Mouse (Mus musculus) lung, postnatal 14 days (tissue): ENCODE measurements at regions not wholly inside any gene's neighbourhood (a gene's known extent, or its start where the extent isn't known, plus 50 kb on each side); places are given as distances from the start of the nearest gene placed in this dataset.

ENCODE experiments used
- DNase-seq: peaks from one replicate; pipeline ENCODE4 v3.0.0; 2021

DNA sequence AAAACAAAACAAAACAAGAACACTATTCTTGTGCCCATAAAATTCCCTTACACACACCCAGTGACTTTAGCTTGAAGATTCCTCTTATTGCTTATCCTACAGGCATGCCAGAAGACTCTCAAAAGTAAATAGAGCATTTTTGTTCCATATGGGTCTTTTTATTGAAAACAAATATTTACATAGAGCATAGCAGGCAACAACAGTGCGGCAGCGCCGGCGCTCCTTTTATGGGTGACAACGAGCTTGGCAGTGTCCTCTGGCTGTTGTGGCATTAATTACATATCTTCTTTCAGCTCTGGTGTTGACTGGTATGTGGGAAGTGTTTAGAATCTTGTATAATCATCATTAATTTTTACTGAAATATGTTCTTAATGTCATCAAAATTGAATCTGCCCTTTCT, 242.2 kb upstream of the Fbxl7 start:
- DNase-seq = no peak

DNA sequence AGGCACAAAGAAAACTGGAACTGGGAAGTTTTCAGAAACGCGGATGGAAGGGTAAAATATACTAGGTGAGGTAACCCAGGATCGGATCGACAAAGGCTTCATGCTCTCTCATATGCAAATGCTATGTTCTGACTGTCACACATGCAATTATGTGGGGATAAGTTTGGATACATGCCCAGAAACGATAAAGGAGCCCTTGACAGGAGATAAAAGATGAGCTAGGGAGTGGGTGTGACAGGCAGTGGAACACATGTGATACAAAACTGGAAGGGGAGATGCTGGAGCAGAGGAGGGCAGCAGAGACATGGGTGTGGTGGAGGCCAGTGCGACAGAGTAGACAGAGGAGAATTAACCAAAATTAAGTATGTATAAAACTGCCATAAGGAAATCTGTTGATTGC, 250.5 kb upstream of the Fbxl7 start:
- no peak for DNase-seq

DNA sequence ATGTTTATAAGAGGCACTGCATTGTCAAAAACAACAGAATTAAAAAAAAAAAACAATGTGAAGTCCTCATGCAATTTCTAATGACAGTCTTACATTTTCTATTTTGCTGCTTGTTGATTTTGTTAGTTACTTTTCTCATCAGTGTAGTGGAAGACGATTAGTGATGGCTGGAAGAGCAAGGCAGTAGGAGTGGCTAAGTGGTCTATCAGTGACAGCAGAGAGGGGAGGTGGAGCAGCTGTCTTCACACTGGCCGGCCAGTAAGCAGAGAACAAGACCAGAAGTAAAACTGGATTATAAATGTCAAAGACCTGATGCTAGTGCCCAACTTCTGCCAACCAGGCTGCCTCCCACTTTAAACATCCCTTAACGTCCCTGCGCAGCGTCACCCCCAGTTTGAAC, 265.6 kb upstream of the Fbxl7 start:
- no peak for DNase-seq

DNA sequence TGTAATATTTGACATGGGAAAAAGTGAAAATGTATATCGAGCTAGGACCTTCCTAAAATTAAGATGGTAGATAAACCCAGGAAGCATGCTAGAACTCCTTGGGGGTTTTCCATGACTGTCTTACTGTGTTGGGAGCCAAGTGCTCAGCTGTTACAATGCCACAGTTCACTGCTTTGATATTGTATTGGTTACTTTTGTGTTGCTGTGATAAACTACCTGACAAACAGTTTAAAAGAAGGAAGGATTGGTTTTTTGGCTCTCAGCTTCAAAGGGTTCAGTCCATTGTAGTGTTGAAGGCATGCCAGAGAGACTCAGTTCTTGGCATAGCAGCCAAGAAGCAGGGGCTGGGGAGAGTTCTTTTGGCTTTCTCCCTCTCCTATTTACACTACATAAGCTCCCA, 272.1 kb upstream of the Fbxl7 start:
- no peak for DNase-seq

DNA sequence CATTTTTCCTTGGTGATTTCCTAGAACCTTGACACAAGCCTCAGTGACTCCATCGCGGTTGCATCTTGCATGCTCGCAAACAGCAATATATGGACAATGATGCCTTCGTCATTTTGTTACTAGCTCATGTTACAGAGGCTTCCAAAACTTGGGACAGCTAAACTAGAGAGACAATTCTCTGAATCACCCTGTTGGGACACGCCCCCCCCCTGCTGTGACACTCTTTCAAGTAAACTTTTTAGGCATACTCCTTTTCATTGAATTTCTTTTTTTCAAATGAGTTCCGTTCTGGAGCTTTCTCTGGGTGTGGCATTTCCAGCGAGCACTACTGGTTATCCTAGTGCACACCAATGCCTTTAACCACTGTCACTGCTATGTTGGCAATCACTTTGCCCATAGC, 274.5 kb upstream of the Fbxl7 start:
- no peak for DNase-seq

DNA sequence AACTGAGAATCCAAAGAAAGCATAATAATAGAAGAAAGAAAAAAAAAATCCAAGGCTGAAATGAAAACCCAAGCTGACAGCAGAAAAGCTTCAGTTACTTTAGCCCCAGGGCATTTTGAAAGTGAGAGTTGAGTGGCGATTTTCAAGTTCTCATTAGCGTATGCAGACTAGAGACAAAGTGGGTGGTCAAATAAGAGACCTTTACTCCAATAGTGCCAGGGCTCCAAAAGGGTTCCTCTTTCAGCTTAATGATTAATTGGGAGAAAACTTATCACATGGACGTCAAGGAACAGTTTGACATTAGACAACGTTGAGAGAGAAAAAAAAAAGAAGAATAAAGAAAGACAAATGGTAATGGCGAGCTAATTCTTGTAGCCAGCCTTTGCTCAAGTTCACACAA, 278.1 kb upstream of the Fbxl7 start:
- no peak for DNase-seq

DNA sequence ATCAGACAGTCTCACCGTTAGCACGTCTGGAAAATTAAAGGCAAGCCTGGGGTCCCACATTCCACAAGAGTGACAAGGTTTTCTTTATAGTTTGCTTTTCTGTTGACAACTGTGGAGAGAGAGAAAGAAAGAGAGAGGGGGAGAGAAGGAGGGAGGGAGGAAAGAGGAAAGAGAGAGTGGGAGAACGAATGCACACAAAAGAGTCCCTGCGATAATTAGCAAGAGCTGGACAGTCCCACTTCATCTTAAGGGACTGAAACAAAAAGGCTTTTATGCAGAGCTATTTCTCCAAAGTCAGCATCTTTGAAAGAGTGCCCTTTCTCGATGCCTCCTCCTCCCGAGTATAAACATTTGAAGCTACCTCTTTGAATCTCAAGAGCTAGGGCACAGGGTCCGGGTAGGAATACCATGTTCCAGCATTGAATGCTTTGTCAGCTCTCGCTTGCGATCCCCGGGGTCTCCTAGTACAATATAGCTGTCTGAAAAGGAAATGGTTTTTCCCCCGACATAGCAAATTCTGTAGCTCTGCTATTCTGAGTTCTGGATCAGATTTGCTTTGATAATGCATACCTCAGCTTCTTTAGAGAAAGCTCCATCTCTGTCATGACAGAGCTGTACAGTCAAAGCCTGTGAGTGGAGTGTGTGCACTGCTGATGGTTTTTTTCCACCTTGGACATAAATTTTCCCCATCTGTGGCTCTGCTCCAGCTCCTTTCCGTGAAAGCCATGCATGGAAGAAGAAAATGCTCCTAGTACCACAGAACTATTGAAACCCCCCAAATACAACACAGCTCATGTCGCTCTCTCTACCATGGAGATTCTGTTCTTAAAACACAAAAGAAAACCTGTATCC, 282.9 kb upstream of the Fbxl7 start:
- DNase-seq = no peak

DNA sequence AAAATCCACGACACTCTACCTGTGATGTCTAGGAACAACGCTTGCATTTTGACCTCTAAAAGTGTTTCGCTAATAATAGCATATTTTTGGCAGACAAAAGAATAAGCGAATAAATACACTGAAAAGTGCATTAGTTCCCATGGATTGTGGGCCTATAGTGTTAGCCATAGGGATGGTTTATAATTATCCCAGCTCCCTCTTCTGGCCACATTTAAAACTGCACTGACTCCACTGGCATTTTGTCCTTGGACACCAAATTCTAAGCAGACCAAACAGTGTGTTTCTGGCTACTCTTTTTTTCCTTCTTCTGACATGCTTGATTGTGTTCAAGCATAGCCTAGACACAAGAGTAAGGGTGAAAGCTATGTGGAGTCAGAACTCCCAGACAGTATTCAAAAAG, 276.8 kb upstream of the Ank start:
- DNase-seq = peak; percentile 64

DNA sequence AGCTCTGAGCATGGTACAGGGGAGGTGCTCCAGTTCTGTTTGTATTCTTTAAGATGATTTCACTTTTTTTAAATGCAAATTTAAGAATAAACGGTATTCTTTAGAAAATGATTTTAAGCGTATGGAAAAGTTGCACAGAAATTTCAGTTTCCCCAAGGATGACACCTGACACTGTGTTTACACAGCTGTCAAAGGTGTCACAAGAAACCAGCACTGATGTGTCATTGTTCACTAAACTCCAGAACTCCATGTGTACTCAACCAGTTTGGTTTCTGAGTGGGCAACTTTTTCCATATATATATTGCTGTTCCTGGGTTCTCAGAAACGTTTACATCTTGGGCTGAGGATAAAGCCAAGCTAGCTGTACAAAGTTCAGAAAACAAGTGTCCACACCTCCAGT, 265.0 kb upstream of the Ank start:
- DNase-seq = no peak

DNA sequence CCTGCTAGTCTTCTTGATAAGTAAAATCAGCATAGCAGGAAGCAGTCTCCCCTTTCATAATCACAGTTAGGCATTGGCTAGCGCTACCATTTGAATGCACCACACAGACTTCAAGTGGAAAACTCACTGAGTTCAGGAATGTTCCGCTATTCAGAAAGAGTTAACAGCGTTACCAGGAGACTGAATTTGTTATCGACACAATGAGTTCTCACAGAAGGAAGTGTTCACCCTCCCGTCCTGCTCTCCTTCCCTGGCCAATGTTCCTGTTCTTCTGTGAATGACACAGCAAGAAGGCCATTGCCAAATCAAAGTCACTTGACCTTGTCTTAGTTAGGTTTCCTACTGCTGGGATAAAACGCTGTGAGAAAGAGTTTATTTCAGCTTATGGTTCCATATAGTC, 261.6 kb upstream of the Ank start:
- DNase-seq = no peak

DNA sequence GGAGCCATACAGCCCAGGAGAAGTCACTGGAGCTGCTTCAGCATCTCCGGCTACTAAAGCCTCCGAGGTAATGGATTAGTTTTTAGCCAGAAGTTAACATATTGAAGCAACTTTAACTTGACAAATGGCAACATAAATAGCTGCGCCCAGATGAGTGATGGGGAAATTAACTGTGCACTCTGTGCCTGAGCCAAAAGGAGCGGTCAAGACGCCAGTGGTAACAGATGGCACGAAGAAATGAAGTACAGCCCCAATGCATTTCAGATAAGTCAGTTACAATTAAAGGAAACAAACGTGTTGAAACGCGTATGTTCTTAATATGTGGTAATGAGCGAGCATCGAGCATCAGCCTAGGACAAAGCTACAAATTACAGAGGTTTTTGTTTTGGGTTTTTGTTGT, 259.0 kb upstream of the Ank start:
- DNase-seq = no peak

DNA sequence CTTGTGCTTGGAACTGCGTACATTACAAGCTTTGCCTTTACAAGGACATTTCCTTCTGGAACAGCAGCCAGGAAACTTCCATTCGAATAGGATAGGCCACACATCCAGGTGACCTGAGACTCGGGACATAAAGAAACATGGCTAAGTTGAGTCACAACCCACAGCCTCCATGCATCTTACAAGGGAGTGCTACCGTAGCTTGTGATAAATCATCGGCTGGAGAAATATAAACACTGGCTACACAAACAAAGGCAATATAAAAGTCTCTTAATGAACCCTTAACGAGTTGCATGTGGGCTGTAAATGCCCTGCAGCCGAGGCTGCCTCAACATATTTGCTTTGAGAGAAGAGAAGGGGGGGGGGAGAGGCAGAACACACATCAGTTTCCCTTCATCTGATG, 250.1 kb upstream of the Ank start:
- no peak for DNase-seq

DNA sequence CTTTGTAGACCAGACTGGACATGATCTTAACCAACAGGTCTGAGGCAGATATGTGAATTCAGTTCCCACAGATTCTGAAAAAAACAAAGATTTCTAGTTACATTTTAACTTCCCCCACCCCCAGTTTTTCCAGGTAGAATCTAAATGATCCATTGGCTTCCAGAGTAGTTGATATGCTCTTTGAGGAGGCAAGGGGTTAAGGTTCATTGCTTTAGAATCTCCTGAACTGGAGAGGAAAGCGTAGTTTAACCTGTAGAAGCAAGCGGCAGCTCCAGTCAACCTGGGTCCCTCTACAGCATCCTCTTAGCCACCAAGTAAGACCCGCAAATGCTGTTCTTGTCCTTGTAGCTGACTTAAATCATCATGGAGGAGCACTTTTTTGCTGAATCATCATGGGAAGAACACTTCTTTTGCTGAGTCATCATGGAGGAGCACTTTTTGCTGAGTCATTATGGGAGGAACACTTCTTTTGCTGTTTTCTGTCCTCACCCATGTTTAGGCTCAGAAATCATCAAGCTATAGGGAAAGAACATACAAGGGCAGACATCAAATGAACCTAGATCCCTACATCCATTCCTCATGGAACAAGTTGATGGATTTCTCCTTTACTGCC, 247.2 kb upstream of the Ank start:
- DNase-seq = no peak

DNA sequence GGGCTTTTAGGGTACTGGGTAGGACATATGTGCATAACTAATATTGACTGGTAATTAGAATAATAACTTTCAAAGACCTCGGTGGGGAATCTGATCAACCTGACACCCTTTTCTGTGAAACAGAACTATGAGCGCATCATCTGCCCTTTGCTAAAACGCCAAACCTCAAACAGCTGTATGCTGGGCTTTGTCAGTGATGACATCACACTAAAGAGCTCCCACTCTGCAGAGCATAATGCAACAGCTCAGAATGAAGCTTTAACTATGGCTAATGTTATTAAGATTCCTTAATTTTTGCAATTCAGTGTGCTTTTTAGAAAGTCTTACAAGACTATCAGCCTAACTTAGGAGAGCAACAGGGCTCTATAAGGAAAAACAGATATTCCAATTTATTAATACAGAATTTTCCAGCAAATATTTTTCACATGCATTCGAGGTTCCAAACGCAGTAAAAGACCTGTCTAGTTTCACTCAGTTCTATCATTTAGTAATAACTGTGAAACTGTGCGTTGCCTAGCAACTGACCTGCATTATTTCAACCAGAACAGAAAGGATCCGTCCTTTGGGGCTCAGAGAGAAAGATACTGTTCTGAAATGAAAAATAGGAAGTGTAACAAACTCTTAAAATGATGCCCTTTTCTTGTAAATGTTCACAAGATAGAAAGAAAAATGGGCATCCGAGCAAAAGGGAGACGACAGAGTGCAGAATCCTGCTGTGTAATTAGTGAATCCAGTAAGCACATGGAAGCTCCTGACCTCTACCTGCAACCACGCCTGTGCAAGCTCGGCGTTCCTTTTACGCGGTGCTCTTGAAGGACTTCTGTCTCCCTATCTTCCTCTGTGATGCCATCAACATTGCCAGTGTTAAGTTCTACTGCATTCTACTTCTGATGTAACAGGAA, 242.6 kb upstream of the Ank start:
- no peak for DNase-seq

DNA sequence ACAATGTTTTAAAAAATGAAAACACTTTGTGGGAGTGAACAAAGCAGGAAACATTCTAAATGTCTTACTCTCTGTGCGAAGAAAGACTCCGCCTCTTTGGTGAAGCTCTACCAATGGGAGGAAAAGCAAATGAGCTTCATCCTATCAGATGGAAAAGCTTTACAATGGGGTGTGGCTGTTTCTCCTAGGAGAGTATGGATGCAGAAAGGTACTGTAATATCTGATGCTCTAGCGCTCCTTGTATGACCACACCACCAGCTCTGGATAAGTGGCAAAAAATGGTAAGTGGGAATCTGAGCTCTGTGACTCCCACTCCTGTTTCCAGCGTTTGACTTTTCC, 242.0 kb upstream of the Ank start:
- no peak for DNase-seq

DNA sequence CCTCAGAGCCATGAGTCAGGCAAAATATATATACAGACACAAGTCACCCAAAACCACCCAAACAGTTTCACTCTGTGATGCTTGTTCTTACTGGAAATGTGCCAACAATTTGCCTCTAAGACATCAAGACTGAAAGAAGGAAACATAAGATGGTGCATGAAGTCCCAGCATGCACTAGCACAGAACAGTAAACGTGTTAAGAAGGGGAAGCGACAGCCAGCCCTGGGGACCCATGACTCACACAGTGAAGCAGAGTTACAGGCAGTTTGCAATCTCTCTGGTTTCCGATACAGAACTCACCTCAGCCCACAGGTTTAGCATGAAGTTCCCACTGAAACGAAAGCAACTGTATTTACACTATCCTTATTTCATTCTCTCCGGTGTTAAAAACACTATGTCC, 233.7 kb upstream of the Ank start:
- DNase-seq = no peak

DNA sequence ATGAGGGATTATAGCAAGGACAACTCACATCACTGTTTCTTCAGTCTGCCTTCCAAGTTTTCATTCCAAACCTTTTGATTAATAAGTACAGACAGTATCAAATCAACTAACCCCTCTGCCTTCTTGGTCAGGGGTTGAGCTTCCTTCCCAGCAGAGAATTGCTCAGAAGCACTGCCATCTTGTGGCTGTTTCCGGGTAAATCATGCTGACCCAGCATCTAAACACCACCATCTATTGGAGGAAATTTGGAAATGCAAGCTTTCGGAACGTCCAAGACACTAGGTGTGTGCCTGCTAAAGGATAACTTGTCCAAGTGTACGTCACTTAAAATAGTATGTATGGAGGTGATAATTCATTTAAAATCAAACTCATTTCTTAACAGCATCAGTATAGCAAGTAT, 231.7 kb upstream of the Ank start:
- peak; percentile 62 for DNase-seq

DNA sequence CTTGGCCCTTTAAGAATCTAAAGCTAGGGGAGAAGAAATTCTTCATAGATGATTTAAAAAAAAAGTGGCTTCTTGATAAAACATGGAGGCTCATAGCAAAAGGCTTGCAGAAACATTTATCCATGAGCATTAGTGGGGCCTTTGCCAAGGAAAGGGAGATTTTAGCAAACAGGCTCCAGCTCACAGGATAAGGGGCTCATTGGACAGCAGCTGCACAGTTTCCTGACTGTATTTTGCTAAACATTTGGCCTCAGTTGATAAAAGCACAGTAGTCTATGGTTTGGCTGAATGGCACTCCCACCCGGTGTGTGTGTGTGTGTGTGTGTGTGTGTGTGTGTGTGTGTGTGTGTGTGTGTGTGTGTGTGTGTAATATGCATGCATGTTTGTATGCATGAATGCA, 228.2 kb upstream of the Ank start:
- no peak for DNase-seq

DNA sequence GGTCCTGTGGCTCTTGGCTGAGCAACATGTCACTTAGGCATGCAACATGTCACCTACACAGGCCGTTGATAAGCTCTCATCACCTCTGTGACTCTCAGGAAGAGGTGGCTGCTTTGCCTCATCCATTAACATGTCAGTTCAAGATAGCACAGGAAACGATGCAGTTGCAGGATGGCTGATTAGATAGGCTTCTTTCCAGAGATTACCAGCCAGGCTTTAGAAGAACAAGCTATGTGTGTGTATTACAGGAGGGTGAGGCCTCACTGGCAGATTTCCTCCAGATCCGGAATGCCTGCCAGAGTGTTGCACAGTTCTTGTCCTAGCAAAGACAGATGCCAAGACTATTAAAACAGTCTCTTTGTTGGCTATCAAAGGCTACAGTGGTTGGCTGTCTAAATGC, 220.2 kb upstream of the Ank start:
- peak; percentile 56 for DNase-seq

DNA sequence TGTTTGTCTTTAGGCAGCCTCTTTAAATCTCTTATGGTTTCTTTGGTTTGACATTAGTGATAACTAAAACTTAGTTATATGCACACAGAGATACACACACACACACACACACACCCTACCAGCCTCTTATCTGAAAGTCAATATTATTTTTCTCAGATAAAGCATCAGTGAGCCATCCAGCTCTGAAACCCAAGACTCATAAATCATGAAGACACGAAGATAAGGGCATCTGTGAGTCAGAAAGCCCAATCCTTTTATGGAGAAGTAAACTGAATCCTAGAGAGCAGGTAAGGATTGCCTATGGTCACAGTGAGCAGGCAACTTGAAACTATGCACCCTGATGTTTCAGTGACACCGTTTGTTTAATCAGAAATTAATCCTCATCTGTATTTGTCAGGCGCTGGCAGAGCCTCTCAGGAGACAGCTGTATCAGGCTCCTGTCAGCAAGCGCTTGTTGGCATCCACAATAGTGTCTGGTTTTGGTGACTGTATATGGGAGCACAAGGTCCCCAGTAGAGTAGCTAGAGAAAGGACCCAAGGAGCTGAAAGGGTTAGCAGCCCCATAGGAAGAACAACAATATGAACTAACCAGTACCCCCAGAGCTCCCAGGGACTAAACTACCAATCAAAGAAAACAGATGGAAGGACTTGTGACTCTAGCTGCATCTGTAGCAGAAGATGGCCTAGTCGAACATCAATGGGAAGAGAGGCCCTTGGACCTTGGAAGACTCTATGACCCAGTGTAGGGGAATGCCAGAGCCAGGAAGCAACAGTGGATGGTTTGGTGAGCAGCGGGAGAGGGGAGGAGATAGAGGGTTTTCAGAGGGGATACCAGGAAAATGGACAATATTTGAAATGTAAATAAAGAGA, 207.3 kb upstream of the Ank start:
- DNase-seq = no peak

DNA sequence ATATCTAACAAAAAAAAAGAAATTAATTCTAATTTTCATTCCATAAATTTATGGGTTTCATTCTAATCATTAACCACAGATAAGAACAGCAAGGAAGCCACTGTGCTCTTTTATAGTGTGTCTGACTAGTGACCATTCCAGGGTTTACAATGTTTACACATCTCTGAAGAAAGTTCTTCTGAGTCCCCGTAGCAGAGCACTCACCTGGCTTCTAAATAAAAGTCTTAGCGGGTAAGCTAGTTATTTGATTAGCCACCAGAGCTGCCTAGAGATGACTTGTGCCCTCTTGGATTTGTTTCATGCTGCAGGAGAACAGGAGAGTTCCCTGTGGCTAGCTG, 206.7 kb upstream of the Ank start:
- DNase-seq = no peak

DNA sequence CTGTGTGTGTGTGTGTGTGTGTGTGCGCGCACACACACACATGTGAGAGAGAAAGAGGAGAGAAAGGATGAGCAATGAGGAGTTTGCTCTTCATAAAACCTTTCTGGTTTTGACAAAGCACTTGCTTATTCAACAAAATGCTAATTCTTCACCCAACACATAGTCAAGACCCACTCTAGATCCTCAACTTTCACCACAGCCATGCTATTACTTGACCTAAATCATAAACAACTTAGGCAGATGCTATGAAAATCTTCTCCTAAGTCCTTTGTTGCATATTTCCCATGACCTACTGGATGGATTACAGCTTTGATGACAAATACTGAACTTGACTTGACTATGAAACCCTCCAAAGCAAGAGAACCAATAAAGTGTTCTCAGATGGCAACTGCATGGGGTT, 196.3 kb upstream of the Ank start:
- DNase-seq = no peak

DNA sequence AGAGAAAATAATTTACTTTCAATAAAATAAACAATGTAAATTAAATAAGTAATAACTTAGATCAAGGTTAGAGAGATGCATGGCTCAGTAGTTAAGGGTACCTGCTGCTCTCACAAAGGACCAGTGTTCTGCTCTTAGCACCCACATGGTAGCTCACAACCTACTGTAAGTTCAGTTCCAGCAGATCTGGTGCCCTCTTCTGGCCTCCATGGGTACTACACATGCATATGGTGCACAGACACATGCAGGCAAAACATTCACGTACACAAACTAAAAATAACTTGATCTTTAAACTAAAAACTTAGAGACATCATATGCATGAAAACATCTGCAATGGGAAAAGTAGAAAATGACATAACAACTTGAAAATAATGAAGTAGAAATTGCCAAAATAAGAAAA, 184.2 kb upstream of the Ank start:
- DNase-seq = no peak
